Mouse (Mus musculus): Measurements from ENCODE around the gene Ndufaf8.

The Ndufaf8 gene

DNA sequence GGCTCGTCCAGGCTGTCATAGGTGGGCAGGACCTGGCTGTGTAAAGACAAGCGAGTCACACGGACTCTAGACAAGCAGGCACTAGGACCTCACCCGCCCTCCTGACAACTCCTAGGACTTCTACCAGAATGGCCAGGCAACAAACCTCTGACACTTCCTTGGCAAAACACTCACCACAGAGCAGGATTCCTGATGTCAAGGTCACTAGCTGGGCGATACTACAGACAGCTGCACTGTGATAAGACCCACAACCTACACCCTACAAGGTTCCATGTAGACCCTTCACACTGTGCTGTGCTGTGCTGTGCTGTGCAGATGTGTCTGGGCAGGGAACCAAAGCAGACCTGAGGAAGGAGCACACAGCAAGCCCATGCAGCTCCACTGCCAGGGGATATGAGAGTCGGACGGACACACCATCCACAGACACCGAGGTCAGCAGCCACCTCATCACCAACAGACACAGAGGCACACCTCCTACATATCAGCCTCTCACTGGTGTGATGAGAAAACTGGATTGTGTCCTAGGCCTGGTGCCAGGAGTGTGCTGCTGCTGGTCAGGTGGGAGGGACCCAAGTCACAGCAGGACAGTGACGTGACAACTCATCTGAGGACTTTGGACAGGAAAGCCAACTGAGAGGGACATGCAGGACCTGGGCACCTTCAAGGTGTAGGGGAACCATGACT, 36.3 kb downstream of the Ndufaf8 start:
- no peak for DNase-seq (ENCODE audit: low spot score)

- no peak for DNase-seq (ENCODE audit: low spot score)
These were observed 37.5 kb downstream of the Ndufaf8 start for GRCm38 (mm10) chr11:120136195-120136594.

DNA sequence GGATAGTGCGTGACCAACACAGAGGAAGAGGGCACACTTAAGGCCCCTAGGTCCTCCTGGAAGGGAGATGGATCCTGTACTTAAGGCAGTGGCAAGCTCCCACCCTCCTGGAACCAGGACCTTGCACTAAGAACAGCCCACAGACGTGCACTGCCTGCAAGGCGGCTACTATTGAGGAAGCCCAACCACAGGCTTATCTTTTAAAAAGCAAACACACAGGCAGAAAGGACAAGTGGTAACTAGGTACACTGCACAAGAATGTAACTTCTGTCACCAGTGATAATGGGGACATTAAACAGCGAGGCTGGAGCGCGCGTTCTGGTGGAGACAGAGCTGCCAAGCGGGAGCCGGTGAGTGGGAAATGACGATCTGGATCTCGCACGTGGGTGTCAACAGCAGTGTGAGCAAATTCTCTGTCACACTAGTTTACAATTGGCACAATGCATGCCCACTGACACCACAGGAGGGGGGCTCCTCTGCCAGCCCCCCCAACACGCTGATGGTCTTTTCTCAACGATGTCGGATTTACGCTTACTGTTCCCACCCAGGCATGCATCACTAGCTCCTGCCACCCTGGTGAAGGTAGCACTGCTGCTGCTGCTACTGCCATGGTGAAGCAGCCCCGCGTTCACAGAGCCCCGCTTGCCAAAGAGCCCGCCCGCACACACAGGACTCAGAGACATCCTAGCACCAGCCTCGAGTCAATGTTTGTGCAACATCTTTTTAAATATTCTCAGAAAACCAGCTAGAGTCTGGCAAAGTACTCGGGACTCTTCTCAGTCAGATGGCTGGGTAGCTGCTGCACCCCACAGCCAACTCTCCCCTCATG, 38.3 kb downstream of the Ndufaf8 start:
- DNase-seq (ENCODE audit: low spot score), result peak; percentile 27

DNA sequence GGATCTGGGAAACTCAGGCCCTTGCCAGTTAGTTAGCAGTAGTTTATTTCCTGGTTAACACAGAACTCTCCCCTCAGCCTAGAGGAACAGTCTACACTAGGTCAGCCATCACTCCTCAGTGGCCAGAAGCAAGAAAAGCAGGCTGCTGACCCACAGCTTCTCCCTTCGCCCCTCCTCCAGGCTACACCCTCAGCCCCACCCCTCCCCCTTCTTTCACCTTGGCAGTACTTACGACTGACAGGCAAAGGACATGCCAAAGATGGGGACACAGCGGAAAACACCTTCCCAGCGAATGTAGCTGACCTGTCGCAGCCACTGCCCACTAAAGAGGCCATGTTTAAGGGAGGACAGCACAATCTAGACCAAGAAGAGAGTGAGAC, 38.9 kb downstream of the Ndufaf8 start:
- no peak for DNase-seq (ENCODE audit: low spot score)

GRCm38 (mm10) chr11:120139309-120139731, 40.6 kb downstream of the Ndufaf8 start:
- no peak for DNase-seq (ENCODE audit: low spot score)

- no peak for DNase-seq (ENCODE audit: low spot score)
These were observed 41.5 kb downstream of the Ndufaf8 start for GRCm38 (mm10) chr11:120140255-120140654.

DNA sequence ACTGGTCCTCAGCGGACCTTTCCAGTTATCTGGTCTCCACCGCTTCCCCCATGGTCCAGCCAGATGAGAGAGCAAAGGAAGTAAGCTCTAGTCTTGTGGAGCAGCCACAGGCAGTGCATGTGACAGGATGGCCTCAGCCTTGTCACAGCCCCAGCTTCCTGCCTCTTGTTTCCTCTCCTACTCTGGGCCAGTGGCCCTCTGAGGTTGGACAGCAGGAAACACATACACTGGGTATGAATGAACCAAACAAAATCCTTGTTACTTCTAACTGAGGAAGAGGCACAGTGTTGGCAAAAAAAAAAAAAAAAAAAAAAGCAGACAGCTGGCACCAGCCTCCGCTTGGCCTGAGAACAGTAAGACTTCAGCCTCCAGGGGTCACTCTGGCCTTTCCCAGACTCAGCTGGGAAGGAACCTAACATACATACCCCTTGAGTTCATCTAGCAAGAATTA, 43.9 kb downstream of the Ndufaf8 start:
- DNase-seq (ENCODE audit: low spot score), result peak; percentile 33

GRCm38 (mm10) chr11:120143708-120144497, 45.2 kb downstream of the Ndufaf8 start:
- no peak for DNase-seq (ENCODE audit: low spot score)

- DNase-seq (ENCODE audit: low spot score), result no peak
These were observed 49.6 kb downstream of the Ndufaf8 start for GRCm38 (mm10) chr11:120148201-120148855.

GRCm38 (mm10) chr11:120149510-120150200, 50.9 kb downstream of the Ndufaf8 start:
- DNase-seq (ENCODE audit: low spot score), result no peak
